Mouse (Mus musculus) embryonic fibroblast, embryonic 13.5 days (primary cell): ENCODE data around the gene Sdc4. TPM values are rescaled to one million over a fixed set of nuclear protein-coding genes. Genes with fewer than 3 reads are reported as not detected.

Source experiments
- H3K27ac ChIP-seq: 2 replicates; pipeline ENCODE4 v1.5.1; 2012; ENCODE audit warnings: low read length, control low read depth, inconsistent platforms; ENCODE audit not compliant: insufficient read depth
- H3K4me1 ChIP-seq: 2 replicates; pipeline ENCODE4 v1.6.1; 2011; ENCODE audit warnings: low read length; ENCODE audit not compliant: control insufficient read depth, insufficient read depth
- H3K4me3 ChIP-seq: 2 replicates; pipeline ENCODE4 v1.5.1; 2011; ENCODE audit warnings: mild to moderate bottlenecking, control low read depth, low read length; ENCODE audit not compliant: insufficient read depth
- CTCF ChIP-seq: IDR thresholded peaks from 2 replicates; pipeline ENCODE4 v1.5.1; 2011; ENCODE audit warnings: mild to moderate bottlenecking, control low read depth, low read length, moderate library complexity, borderline replicate concordance; ENCODE audit not compliant: insufficient read depth
- POLR2A ChIP-seq: IDR thresholded peaks from 2 replicates; pipeline ENCODE4 v1.6.1; 2011; ENCODE audit warnings: low read depth, mild to moderate bottlenecking, control low read depth, low read length, moderate library complexity
- polyA plus RNA-seq: library from polyadenylated mRNA; stranded (reverse); fragments of >200 nt; gene quantifications from 2 replicates; pipeline ENCODE4 v1.2.4, GENCODE M21; 2011; ENCODE audit warnings: low read depth; ENCODE audit not compliant: missing spikeins, insufficient read length

The Sdc4 gene
- polyA plus RNA-seq, 1 experiment: 248 TPM

DNA sequence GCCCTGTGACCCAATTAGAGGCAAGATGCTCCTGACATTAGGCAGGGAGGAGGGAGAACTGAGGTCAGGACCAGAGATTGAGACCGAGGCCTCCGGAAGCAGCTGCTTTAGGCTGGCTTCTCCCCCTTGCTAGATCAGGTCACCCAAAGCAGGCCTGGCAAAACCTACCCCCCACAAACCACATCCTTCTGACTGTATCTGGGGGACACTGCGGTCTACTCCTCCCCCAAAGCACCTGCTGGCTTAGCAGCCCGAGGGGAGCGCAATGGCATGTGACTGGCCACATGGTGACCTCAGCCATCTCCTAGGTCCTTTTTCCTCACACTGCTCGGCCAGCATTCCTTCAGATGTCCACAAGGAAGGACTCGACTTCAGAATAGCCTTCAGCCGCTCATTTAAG, 2.5 kb downstream of the Sdc4 start:
- no peak for TF ChIP-seq CTCF
- TF ChIP-seq POLR2A: no peak
- Histone ChIP-seq H3K4me3 (peak overlapping the region; percentile 66), H3K27ac (peak overlapping the region; percentile 68; the same call in 1 of the 2 replicates), H3K4me1 (peaks cover 13% of the 10 kb centered on the region)

GRCm38 (mm10) chr2:164440314-164440713, 3.4 kb downstream of the Sdc4 start:
- TF ChIP-seq POLR2A: no peak
- TF ChIP-seq CTCF: no peak
- peaks cover 19% of the 10 kb centered on the region for H3K4me1 ChIP-seq
- H3K27ac ChIP-seq: peak overlapping the region; percentile 79
- no peak overlapping the region for H3K4me3 ChIP-seq

DNA sequence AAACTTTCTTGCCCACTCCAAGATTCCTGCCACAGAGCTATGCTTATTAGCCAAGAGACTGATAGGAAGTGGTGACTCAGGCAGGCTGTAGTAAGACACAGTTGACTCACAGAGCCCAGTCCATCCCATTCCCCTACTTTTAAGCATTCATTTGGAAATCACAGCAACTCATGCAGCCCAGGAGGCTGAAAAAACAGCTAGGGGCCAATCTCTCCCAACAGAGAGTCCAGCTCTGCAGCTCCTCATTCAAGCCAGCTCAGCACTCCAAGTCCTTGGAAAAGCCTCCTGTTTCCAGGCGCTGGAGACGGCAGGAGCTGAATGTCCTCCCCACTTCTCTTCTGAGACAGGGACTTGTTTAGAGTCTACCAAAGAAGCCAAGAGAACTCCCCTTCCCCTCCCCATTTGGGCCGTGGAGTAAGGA, 4.7 kb downstream of the Sdc4 start:
- TF ChIP-seq CTCF (no peak), POLR2A (0 out of 2 replicates have a peak, but pooled peaks have one; percentile 27)
- Histone ChIP-seq H3K27ac (peak overlapping the region; percentile 79), H3K4me1 (peaks cover 23% of the 10 kb centered on the region), H3K4me3 (no peak overlapping the region)

DNA sequence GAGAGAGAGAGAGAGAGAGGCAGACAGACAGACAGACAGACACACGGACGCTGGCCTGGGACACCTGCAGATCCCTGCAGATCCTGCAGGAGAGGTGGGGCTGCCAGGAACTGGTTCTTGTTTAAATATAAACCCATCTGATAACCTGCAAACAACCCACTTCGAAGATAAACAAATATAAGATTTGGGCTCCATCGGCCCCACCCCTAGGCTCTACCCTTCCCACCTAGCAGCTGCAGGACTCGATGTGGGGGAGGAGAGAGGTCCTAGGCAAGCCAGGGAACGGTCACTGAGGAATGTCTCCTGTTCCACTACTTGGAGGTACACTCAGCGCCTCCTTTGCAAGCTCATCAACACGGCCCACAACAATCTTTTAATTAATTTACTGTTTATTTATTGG, 5.4 kb downstream of the Sdc4 start:
- peaks cover 23% of the 10 kb centered on the region for H3K4me1 ChIP-seq
- no peak for TF ChIP-seq CTCF
- TF ChIP-seq POLR2A: 0 out of 2 replicates have a peak, but pooled peaks have one; percentile 8
- peak overlapping the region; percentile 78 for H3K27ac ChIP-seq
- H3K4me3 ChIP-seq: no peak overlapping the region

DNA sequence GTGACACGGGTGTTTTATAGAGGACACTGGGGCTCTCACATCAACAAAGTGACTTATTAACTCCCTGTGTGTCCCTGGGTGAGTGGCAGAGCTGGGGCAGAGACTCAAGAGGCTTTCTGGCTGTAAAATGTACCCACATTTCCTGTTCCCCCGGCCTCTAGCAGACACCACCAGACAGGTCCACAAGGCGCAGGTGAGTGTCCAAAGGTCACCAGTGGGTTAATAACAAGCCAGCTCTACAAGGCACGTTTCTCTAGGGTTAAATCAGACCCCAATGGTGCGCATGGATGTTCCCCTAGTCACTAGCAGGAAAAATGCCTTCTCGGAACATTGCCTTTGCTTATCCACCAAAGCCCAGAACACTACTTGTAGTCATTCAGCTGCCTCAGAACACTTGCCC, 6.0 kb downstream of the Sdc4 start:
- Histone ChIP-seq H3K27ac (peak overlapping the region; percentile 78), H3K4me1 (peaks cover 23% of the 10 kb centered on the region), H3K4me3 (no peak overlapping the region)
- TF ChIP-seq CTCF (no peak), POLR2A (no peak)

DNA sequence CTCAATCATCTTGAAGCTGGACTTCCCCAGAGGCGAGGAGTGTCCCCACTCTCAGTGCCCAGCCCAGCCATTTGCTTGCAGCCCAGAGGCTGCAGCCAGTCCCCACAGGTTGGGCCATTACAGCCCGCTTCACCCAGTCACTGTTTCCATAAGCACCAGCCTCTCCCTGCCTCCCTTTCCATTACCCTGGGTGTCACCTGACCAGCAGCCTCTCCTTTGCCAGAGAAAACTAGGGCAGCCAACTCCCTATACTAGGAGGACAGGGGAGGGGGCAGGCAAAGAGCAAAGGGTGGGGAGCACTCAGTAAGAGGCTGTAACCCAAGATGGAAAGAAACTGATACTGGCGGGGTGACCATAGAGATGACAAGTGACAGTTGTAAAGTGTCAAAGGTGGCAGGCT, 6.7 kb downstream of the Sdc4 start:
- H3K4me1 ChIP-seq: peaks cover 26% of the 10 kb centered on the region
- TF ChIP-seq POLR2A: no peak
- TF ChIP-seq CTCF: no peak
- peak overlapping the region; percentile 36 for H3K27ac ChIP-seq
- no peak overlapping the region for H3K4me3 ChIP-seq

- no peak for TF ChIP-seq CTCF
- no peak for TF ChIP-seq POLR2A
- H3K27ac ChIP-seq: peak overlapping the region; percentile 36
- no peak overlapping the region for H3K4me3 ChIP-seq
- H3K4me1 ChIP-seq: peaks cover 26% of the 10 kb centered on the region
Observed at GRCm38 (mm10) chr2:164436215-164436913, 7.3 kb downstream of the Sdc4 start.

- no peak for TF ChIP-seq CTCF
- no peak for TF ChIP-seq POLR2A
- peaks cover 29% of the 10 kb centered on the region for H3K4me1 ChIP-seq
- no peak overlapping the region for H3K4me3 ChIP-seq
- peak overlapping the region; percentile 36; the same call in 1 of the 2 replicates for H3K27ac ChIP-seq
Observed at GRCm38 (mm10) chr2:164435216-164436090, 8.2 kb downstream of the Sdc4 start.

DNA sequence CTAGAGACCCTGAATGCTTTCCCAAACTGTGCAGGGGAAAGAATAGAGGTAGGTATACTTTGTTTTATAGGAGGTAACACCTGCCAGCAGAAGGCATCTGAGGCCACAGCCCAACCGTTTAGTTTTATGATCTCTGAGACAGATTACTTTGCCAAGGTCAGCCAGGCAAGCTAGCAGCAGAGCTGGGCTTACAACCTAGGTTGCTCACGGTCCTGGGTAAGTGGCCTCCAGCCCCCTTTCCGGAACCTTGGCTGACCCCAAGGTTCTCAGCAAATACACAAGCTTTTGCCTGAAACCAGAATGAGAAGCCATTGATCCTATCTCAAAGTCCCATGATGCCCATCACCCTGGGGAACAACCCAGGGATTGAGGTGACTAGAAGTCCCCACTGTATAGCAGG, 9.0 kb downstream of the Sdc4 start:
- H3K4me1 ChIP-seq: peaks cover 29% of the 10 kb centered on the region
- TF ChIP-seq CTCF (no peak), POLR2A (no peak)
- no peak overlapping the region; the same call in 1 of the 2 replicates for H3K27ac ChIP-seq
- no peak overlapping the region for H3K4me3 ChIP-seq
